Mouse (Mus musculus) mouse embryonic stem cell (cell line): ENCODE results near the gene Cysrt1.

Experiments used
- in situ Hi-C, 2 experiments: fragments of 300-500 bp; cut with MboI; formaldehyde crosslinking; loops; 1 replicate in 1 of 2; 3 replicates in 1 of 2; pipeline ENCODE4 v1.14.3; 2019 to 2020; ENCODE audit warnings: low sequenced_read_pairs in 2 of 2, low pct_unique_long_range_greater_than_20kb in 1 of 2, mixed read lengths in 1 of 2; ENCODE audit not compliant: unreplicated experiment in 1 of 2

The Cysrt1 gene

DNA sequence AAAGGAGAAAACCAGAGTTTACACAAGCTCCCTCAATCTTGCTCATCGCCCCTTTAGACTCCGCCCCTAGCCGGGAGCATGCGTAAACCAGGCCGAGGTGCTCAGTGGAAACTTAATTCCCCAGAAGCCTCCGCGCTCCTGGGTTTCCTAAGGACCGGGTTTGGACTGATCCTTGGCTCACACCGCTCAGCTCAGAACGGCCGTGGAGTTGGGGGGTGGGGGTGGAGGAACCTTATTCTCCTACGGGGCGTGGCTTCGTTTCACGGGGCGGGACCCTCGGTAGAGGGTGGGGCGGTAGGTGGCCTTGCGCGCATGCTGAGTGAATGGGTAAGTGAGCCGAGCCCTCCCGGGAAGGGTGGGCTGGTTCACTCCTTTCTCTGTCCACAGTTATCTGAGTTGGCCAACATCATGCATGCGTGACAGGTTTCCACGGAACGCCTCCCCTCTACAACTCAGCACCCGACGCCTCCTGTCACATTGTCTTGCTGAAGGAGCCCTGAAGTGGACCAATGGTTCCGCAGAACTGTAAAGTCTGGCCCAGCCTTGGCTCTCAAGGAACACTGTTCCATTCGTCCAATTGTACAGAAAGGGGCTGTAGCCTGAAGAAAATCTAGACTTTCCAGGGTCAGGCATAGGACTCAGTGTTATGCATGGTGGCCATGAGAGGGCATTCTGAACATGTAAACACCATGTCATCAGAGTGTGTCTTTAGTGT is 1.4 kb downstream of the Cysrt1 start:
- in situ Hi-C loops: no loop called here

DNA sequence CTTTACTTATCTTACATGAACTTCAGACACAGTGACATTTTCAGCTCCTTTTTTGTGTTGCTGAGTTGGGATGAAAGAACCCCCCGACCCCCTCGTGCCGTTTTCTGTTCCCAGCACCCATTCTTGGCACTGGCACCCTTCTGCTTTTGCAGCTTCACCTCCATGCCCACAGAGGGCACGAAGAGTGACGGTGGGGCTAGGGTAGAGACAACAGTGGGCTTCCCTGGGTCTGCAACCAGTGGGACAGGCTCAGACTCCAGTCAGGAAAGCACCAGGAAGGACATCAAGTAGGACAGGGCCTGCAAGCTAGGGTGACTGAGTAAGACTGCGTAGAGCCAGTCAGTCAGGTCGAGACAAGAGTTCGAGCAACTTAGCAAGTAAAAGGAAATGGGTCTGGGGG is 1.9 kb downstream of the Cysrt1 start:
- in situ Hi-C loops: no loop called here

DNA sequence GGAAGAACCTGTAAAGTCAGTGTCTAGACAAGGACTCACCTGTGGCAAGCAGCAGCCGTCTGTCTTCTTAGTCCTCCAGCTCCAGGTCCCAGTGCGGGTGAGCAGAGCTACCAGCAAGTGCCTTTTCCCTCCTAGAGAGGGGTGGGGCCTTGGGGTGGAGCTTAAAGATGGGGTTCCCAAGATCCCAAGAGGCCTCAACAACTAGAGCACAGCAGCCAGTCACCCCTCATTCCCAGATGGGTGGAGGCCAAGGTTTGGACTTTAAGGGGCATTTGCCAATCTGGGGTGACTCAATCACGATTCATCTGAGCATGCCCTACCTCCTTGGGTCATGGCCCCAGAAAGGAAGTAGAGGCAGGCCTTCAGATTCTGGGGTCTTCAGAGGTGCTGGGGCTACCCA is 2.5 kb downstream of the Cysrt1 start:
- in situ Hi-C loops: no loop called here

DNA sequence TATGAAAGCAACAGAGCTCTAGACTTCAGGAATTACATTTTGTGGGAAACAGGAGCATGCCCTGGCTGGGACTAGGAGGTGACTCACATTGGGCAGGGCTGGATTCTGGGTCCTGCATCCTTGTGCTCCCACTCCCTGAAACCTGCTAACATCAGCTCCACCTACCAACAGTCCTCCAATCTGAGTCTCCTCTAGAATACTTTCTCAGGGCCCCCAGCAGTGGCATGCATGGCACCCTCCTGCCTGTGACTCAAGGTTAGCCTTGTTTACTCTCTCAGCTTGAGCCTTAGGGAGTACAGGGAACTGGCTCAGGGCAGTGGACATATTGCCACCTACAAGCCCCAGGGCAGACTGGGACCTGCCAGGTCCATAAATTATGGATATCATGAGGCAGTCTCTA is 4.1 kb downstream of the Cysrt1 start:
- in situ Hi-C loops: no loop called here

DNA sequence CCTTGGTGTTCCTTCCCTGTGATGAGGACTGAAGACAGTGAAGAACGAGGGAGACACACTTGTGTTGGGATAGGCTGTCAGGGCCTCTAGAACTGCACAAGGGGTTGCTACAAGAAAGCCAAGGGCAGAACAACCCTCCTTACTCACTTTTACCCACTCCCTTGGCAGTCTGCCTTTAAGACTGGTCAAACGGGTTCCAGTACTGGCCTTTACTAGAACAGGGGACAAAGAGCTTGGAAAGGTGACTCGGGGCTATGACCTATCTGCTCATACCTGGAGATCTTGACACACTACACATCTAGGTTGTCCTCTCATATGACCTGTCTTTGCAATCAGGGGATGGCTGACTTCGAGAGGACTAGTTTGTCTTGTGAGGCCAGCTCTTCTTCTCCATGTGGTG is 4.7 kb downstream of the Cysrt1 start:
- in situ Hi-C loops: no loop called here

DNA sequence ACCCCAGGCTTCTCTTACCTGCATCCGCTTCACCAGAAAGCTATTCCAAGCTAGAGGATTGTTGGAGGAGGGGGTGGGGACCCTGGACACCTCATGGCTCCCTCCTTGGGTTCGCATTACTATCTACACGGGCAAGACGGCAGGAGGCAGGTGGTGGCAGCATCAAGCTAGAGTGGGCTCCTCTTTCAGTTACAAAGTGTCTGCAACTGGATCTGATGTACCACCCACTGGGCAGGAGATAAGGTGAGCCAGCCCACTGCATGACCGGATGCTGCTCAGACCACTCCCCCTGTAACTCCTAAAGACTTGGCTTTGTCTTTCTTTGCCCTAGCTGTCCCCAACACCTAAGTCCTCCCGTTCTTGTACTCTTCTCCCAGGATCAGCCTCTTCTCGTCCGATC is 5.6 kb downstream of the Cysrt1 start, which contains the start of gene Rnf224:
TSS of gene Rnf224 (minus strand) at position 174 of the 400 bp plus-strand sequence.
- in situ Hi-C loops: no loop called here

DNA sequence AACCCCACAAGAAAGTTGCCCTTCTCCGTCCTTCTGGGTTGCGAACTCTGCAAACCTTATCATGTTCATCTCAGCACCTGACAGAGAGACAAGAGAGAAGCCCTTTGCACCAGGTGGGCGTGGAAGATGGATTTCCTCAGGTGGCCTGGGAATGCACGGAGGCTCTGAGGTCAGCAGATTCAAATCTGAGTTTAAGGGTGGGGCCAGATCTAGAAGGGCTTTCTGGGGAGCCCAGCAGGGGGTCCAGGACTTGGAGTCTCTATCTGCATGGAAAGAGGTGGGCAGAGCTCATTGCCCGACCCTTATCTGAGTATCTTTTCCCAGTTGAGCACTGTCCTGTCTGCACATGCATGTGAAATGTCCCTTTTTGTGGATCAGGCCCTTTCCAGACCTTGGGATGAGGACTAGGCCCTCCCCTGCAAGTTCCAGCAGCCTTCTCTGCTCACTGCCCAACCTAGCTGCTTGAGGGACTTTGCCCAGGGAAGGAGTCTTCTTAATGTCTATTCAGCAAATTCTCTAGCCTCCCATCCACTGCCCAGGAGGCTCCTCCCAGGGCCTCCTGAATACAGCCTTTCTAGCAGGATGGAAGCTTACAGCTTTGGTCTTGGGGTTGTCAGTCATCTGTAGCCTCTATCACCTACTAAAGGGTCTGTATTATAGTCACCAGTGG is 7.6 kb downstream of the Cysrt1 start:
- in situ Hi-C loops: no loop called here

DNA sequence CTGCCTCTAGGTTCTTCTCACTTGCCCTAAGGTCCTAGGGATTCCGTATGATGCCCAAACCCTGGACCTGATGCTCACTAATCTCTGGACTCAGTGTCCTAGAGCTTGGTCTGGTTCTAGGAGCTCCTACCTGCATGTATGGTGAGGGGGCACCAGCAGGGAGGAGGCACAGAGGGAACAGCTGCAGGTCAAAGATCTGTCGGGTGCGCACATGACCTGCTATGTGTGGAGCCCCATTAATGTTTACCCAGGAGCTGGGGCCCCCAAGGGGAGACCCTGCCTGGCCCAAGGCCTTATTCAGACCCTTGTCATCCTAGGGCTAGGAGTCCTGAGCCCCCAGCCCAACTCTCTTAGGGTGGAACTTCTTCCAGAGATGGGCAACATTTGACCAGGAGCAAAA is 8.2 kb downstream of the Cysrt1 start, which contains the start of gene Slc34a3:
TSS of gene Slc34a3 (minus strand) at position 315 of the 400 bp plus-strand sequence.
- in situ Hi-C loops: no loop called here

DNA sequence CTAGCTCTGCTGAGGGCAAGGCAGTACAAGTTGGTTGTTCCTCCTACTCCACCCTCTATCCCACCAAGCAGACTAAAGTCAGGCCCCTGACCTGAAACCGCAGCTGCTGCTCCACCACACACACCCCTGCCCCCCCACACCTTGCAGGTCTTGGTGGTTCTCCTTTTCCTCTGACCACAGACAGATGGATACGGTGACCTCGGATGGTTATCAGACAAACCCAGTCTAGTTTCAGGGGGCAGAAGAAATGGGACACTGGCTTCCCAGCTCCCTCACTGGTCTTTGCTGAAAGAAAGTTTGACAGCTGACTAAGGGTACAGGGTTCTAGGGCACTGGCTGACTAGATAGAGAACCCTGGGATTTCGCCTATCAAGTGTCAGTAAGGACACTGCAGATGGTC is 8.8 kb downstream of the Cysrt1 start:
- in situ Hi-C loops: no loop called here

DNA sequence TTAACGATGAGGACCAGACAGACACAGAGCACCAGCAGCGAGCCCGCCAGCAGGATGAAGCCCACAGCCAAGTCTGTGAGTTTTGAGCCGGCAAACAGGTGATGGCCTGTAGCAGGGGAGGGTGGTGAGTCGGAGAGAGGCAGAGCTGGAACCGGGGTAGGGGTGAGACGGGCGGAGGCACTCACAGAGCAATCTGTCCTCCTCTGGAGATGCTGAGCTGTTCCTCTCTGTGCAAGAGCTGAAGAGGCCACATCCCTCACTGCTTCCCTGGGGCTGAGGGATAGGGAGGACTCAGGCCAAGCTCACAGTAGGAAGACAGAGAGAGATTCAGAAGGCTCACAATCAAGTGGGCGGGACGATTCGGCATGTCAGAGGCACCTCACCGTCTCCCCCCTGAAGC is 11.2 kb downstream of the Cysrt1 start:
- in situ Hi-C loops: no loop called here

DNA sequence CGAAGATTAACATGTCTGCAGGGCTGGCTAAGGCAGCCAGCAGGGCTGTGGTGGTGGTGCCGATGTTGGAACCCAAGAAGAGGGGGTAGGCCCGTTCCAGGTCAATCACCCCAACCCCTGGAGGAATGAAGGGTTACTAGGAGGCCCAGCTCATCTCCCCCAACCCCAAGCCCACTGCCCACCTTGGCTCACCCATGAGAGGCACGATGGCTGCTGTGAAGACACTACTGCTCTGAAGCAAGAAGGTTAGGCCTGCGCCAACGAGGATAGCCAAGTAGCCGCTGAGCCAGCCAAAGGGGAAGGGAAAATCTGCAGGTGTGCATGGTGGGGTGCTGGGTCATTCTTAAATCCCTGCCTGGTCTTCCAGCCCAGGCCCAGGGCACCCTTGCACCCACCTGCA is 11.7 kb downstream of the Cysrt1 start:
- in situ Hi-C loops: no loop called here

DNA sequence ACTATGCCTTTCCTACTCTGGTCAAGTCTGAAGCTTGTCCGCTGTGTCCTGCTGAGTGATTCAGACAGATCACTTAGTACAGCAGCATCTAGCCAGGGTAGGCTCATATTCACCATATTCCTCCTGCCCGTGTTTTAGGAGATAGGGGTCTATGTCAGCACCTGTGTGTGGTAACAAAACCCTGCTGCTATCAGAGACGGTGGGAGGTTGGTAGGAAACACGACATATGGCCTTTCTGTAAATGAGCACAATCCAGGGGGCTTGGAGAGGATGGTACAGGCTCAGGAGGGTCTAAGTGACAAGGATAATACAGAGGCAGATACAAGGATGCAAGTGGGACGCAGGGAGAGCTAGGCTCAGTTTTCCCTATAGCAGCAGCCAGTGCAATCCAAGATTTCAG is 12.7 kb downstream of the Cysrt1 start:
- in situ Hi-C loops: no loop called here

DNA sequence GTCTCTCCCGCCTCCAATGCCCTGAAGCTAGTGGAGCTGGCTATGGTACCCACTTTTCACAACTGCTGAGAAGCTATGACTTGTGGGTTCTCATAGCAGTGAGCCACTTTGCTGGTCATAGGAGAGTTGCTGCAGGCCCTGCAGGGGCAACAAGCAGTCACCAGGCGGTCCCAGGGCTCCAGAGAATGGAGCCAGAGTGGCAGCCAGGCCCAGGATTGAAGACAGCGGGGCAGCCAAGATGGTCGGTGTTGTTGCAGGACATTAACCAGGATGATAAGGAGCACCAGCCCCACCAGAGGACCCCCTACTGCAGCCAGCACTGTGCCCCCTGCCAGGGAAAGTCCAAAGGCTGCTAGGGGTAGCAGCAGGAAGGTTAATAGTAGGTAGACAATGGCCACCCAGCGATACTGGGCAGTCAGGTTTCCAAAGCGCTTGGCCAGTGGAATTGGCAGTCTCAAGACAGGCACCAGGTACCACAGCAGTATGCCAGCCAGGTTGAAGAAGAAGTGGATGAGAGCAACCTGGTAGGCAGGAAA is 13.2 kb downstream of the Cysrt1 start:
- in situ Hi-C loops: no loop called here

DNA sequence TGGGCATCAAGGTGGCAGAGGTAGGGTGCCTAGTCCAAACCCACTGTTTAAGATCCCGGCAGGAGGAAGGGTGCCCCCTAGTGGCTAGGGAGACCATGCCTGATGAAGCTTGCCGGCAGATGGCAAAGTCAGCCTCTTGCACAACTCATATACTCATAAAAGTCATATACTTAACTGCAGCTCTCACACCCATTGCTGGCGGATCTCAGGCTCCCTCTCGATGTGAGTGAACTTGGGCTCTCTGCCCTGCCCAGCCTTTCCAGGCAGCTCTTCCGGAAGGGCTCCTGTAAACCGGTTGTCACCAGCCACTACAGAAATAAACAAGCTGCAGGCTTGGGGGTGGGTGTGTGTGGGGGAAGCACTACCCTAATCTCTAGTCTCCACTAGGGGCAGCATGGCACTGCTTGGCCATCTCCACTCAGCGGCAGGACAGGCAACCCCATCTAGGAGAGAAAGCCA is 13.8 kb downstream of the Cysrt1 start:
- in situ Hi-C loops: no loop called here

DNA sequence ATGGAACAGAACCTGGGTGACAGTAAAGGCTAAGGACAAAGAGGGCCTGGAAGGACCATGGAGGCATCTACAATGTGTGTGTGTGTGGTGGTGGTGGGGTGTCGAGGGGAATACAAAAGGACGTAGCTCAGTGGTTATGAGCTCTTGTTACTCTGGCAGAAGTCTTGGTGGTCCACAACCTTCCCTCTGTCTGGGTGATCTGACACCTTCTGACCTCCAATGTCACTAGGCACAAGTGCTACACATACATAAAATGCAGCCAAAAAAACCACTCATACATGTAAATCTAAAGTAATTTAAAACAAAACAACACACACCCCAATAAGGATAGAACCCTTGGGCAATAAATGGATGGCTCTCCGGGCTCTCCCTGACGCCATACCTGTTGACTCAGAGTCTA is 14.8 kb downstream of the Cysrt1 start:
- in situ Hi-C loops: no loop called here

DNA sequence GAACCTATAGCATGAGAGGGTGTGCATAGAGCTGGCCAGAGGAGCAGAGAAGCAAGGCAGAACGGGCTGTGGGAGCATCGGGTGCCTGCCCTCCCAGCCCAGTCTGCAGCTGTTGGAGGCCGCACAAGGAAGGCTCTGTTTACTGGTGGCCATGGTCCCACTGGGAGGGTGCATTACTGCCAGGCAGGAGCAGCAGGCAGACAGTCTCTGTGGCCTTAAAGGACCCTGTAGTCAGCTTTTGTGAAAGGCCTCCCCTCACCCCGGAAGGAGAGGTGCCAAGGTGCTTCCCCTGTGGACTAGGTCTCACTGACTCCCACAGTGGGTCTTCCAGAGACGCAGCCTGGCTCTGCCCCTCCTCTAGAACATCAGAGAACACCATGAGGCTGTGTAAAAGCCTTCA is 15.4 kb downstream of the Cysrt1 start:
- in situ Hi-C loops: no loop called here

DNA sequence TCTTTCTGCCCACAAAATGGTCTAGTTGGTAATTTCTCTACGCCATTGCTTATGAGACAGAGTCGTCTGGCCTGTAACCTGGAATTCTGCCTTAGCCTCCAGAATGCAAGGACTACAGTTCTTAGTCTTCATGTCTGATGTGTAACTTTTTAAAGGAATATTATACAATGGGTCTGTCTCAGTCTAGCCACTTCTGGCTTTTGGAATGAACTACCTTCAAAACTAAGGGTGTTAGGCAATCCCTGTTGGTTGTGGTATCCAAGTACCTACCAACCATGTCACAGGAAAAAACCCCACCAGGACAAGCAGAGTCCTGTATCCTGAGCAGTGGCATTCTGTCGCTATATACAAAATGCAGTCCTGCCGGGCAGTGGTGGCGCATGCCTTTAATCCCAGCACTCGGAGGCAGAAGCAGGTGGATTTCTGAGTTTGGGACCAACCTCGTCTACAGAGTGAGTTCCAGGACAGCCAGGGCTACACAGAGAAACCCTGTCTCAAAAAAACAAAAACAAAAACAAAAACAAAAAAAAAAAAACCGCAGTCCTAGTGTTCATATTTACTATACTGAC is 16.4 kb downstream of the Cysrt1 start:
- in situ Hi-C loops: no loop called here

DNA sequence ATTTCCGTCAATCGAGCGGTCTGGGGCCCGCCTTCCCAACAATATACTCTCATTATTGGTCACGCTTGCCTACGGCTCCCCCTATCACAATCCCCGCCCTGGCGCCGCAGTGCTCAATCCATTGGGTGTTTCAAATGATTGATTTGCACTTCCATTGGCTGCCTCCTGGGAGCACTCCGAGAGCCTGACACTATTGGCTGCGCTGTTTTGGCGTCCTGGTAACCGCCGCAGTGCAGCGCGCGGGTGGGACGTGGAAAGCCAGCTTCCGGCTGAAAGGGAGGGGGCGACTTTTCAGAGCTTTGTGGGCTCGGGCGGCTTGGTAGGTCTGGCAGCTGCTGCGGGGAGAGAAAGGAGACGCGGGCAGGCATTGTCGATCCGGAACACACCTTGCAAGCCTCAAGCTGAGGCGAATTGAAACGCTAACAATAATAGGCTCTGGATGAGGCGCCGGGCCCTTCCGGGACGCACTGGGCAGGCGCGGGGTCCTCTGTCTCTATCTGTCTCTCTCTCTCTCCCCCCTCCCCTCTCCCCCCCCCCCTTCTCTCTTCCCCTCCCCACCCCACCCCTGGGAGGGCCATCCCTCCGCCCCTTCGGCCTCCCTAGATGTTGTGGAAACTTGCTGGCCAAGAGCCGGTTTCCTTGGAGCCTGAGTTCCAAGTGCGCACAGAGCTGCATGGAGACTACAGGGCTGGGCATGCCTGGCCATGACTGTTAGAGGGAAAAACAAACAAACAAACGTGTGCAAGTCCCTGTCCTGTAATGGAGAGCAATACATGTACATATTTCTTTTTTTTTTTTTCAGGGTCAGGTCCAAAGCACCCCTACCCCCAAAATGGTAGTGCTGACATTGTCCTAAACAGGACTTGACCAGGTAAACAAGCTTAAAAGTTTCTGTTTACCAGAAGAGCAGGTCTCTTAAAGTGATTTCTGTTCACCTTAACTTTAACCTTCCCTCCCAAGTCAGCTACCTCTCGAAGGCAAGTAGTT is 17.2 kb downstream of the Cysrt1 start:
- in situ Hi-C loops: no loop called here

DNA sequence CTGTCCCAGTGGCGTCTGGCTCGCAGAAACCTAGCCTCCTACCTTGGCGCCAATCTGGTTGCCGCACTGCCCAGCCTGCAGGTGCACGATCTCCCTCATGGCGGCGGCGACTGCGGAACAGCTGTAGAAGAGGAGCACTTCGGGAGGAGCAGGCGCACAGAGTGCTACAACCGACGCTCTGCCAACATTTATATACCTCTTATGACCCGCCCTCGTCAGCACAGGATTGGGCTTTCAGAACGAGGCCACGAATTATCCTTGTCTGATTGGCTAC is 17.8 kb downstream of the Cysrt1 start, which contains the start of gene Tubb4b:
TSS of gene Tubb4b (minus strand) at position 211 of the 274 bp plus-strand sequence.
- in situ Hi-C loops: no loop called here
